Mouse (Mus musculus): ENCODE results near the gene Mlxipl. TPM values are rescaled to one million over a fixed set of nuclear protein-coding genes. Genes with fewer than 3 reads are reported as not detected.
A peak's percentile ranks its signal among the peaks of the same experiment; 100 is the strongest.

The Mlxipl gene
- polyA plus RNA-seq, 1 experiment from 2014 or later = 4.7 TPM

GRCm38 (mm10) chr5:135106758-135107256 lies 17.1 kb downstream of the Mlxipl start:
- no peaks in the 10 kb centered on the region for H3K9me3 ChIP-seq (replicated peaks; ENCODE audit: control insufficient read depth, low read length)
- peak overlapping the region; percentile 96 for H3K4me2 ChIP-seq (ENCODE audit: low read depth, low read length)
- H3K4me3 ChIP-seq (replicated peaks; ENCODE audit: low read length) = peak overlapping the region; percentile 55
- peak; percentile 82 for ATAC-seq (ENCODE audit: insufficient read depth, low FRiP score)
- H3K36me3 ChIP-seq (ENCODE audit: control insufficient read depth, insufficient read depth, low read length) = no peaks in the 10 kb centered on the region
- no peak overlapping the region for H3K27ac ChIP-seq (ENCODE audit: low read length)
- peak overlapping the region; percentile 66 for H3K9ac ChIP-seq (ENCODE audit: low read length)
- peaks cover 4% of the 10 kb centered on the region; the same call in 1 of the 2 replicates for H3K4me1 ChIP-seq (ENCODE audit: control insufficient read depth, insufficient read depth, low read length)
- peaks cover 22% of the 10 kb centered on the region for H3K27me3 ChIP-seq (ENCODE audit: control insufficient read depth, insufficient read depth, low read length)
- WGBS = under 1% methylated on average over 48 of the region's 48 CpGs

GRCm38 (mm10) chr5:135107521-135108501 lies 18.1 kb downstream of the Mlxipl start:
- peak overlapping the region; percentile 96 for H3K4me2 ChIP-seq (ENCODE audit: low read depth, low read length)
- H3K9me3 ChIP-seq (replicated peaks; ENCODE audit: control insufficient read depth, low read length) = no peaks in the 10 kb centered on the region
- peak; percentile 65; the same call in 1 of the 2 replicates for ATAC-seq (ENCODE audit: insufficient read depth, low FRiP score)
- H3K4me3 ChIP-seq (replicated peaks; ENCODE audit: low read length) = peak overlapping the region; percentile 55
- WGBS = 9% methylated on average over 40 of the region's 40 CpGs
- H3K9ac ChIP-seq (ENCODE audit: low read length) = peak overlapping the region; percentile 66; the same call in 1 of the 2 replicates
- H3K36me3 ChIP-seq (ENCODE audit: control insufficient read depth, insufficient read depth, low read length) = no peaks in the 10 kb centered on the region
- H3K4me1 ChIP-seq (ENCODE audit: control insufficient read depth, insufficient read depth, low read length) = peaks cover 4% of the 10 kb centered on the region; the same call in 1 of the 2 replicates
- no peak overlapping the region for H3K27ac ChIP-seq (ENCODE audit: low read length)
- H3K27me3 ChIP-seq (ENCODE audit: control insufficient read depth, insufficient read depth, low read length) = peaks cover 22% of the 10 kb centered on the region

GRCm38 (mm10) chr5:135109017-135109416 lies 19.3 kb downstream of the Mlxipl start:
- Histone ChIP-seq H3K4me1 (ENCODE audit: control insufficient read depth, insufficient read depth, low read length) (peaks cover 4% of the 10 kb centered on the region; the same call in 1 of the 2 replicates), H3K9me3 (replicated peaks; ENCODE audit: control insufficient read depth, low read length) (no peaks in the 10 kb centered on the region), H3K4me2 (ENCODE audit: low read depth, low read length) (no peak overlapping the region), H3K27ac (ENCODE audit: low read length) (no peak overlapping the region), H3K9ac (ENCODE audit: low read length) (no peak overlapping the region), H3K4me3 (replicated peaks; ENCODE audit: low read length) (no peak overlapping the region), H3K36me3 (ENCODE audit: control insufficient read depth, insufficient read depth, low read length) (no peaks in the 10 kb centered on the region), H3K27me3 (ENCODE audit: control insufficient read depth, insufficient read depth, low read length) (peaks cover 22% of the 10 kb centered on the region)
- no peak for ATAC-seq (ENCODE audit: insufficient read depth, low FRiP score)
- 64% methylated on average over 6 of the region's 6 CpGs for WGBS

- WGBS = 80% methylated on average over 3 of the region's 3 CpGs
These were observed 19.7 kb downstream of the Mlxipl start for GRCm38 (mm10) chr5:135109426-135109825.

GRCm38 (mm10) chr5:135109976-135110375 lies 20.3 kb downstream of the Mlxipl start:
- WGBS = 72% methylated on average over 6 of the region's 6 CpGs
- H3K4me2 ChIP-seq (ENCODE audit: low read depth, low read length) = no peak overlapping the region

More at GRCm38 (mm10) chr5:135109426-135109825, 19.7 kb downstream of the Mlxipl start:
- Histone ChIP-seq H3K36me3 (ENCODE audit: control insufficient read depth, insufficient read depth, low read length) (no peaks in the 10 kb centered on the region), H3K27ac (ENCODE audit: low read length) (no peak overlapping the region), H3K9ac (ENCODE audit: low read length) (no peak overlapping the region), H3K4me3 (replicated peaks; ENCODE audit: low read length) (no peak overlapping the region), H3K4me1 (ENCODE audit: control insufficient read depth, insufficient read depth, low read length) (peaks cover 4% of the 10 kb centered on the region; the same call in 1 of the 2 replicates), H3K9me3 (replicated peaks; ENCODE audit: control insufficient read depth, low read length) (no peaks in the 10 kb centered on the region), H3K27me3 (ENCODE audit: control insufficient read depth, insufficient read depth, low read length) (peaks cover 22% of the 10 kb centered on the region), H3K4me2 (ENCODE audit: low read depth, low read length) (no peak overlapping the region)
- ATAC-seq (ENCODE audit: insufficient read depth, low FRiP score) = no peak

GRCm38 (mm10) chr5:135113782-135114181 lies 24.1 kb downstream of the Mlxipl start:
- 88% methylated on average over 12 of the region's 12 CpGs for WGBS
- no peaks in the 10 kb centered on the region for H3K9me3 ChIP-seq (replicated peaks; ENCODE audit: control insufficient read depth, low read length)
- no peak overlapping the region for H3K27ac ChIP-seq (ENCODE audit: low read length)
- no peak overlapping the region for H3K4me3 ChIP-seq (replicated peaks; ENCODE audit: low read length)
- peaks cover 2% of the 10 kb centered on the region; the same call in 1 of the 2 replicates for H3K27me3 ChIP-seq (ENCODE audit: control insufficient read depth, insufficient read depth, low read length)
- no peak overlapping the region for H3K9ac ChIP-seq (ENCODE audit: low read length)
- no peaks in the 10 kb centered on the region for H3K36me3 ChIP-seq (ENCODE audit: control insufficient read depth, insufficient read depth, low read length)
- H3K4me1 ChIP-seq (ENCODE audit: control insufficient read depth, insufficient read depth, low read length) = no peaks in the 10 kb centered on the region
- H3K4me2 ChIP-seq (ENCODE audit: low read depth, low read length) = no peak overlapping the region
- no peak for ATAC-seq (ENCODE audit: insufficient read depth, low FRiP score)

More at GRCm38 (mm10) chr5:135109976-135110375, 20.3 kb downstream of the Mlxipl start:
- H3K9me3 ChIP-seq (replicated peaks; ENCODE audit: control insufficient read depth, low read length) = no peaks in the 10 kb centered on the region
- no peaks in the 10 kb centered on the region for H3K36me3 ChIP-seq (ENCODE audit: control insufficient read depth, insufficient read depth, low read length)
- H3K27me3 ChIP-seq (ENCODE audit: control insufficient read depth, insufficient read depth, low read length) = peaks cover 22% of the 10 kb centered on the region
- no peak overlapping the region for H3K9ac ChIP-seq (ENCODE audit: low read length)
- H3K4me1 ChIP-seq (ENCODE audit: control insufficient read depth, insufficient read depth, low read length) = peaks cover 4% of the 10 kb centered on the region; the same call in 1 of the 2 replicates
- no peak overlapping the region for H3K27ac ChIP-seq (ENCODE audit: low read length)
- ATAC-seq (ENCODE audit: insufficient read depth, low FRiP score) = no peak
- H3K4me3 ChIP-seq (replicated peaks; ENCODE audit: low read length) = no peak overlapping the region

- WGBS = 72% methylated on average over 8 of the region's 8 CpGs
- Histone ChIP-seq H3K4me1 (ENCODE audit: control insufficient read depth, insufficient read depth, low read length) (no peaks in the 10 kb centered on the region), H3K4me2 (ENCODE audit: low read depth, low read length) (no peak overlapping the region), H3K36me3 (ENCODE audit: control insufficient read depth, insufficient read depth, low read length) (no peaks in the 10 kb centered on the region), H3K27ac (ENCODE audit: low read length) (no peak overlapping the region), H3K4me3 (replicated peaks; ENCODE audit: low read length) (no peak overlapping the region), H3K9ac (ENCODE audit: low read length) (no peak overlapping the region), H3K9me3 (replicated peaks; ENCODE audit: control insufficient read depth, low read length) (no peaks in the 10 kb centered on the region), H3K27me3 (ENCODE audit: control insufficient read depth, insufficient read depth, low read length) (no peaks in the 10 kb centered on the region)
- no peak for ATAC-seq (ENCODE audit: insufficient read depth, low FRiP score)
These were observed 25.6 kb downstream of the Mlxipl start for GRCm38 (mm10) chr5:135115241-135115640.

- Histone ChIP-seq H3K27me3 (ENCODE audit: control insufficient read depth, insufficient read depth, low read length) (no peaks in the 10 kb centered on the region; the same call in 1 of the 2 replicates), H3K27ac (ENCODE audit: low read length) (no peak overlapping the region), H3K4me2 (ENCODE audit: low read depth, low read length) (no peak overlapping the region), H3K4me3 (replicated peaks; ENCODE audit: low read length) (no peak overlapping the region), H3K36me3 (ENCODE audit: control insufficient read depth, insufficient read depth, low read length) (no peaks in the 10 kb centered on the region), H3K9ac (ENCODE audit: low read length) (no peak overlapping the region), H3K4me1 (ENCODE audit: control insufficient read depth, insufficient read depth, low read length) (no peaks in the 10 kb centered on the region), H3K9me3 (replicated peaks; ENCODE audit: control insufficient read depth, low read length) (no peaks in the 10 kb centered on the region)
- peak; percentile 89 for ATAC-seq (ENCODE audit: insufficient read depth, low FRiP score)
- 9% methylated on average over 6 of the region's 6 CpGs for WGBS
These were observed 28.9 kb downstream of the Mlxipl start for GRCm38 (mm10) chr5:135118589-135119081.

- Histone ChIP-seq H3K9me3 (replicated peaks; ENCODE audit: control insufficient read depth, low read length) (no peaks in the 10 kb centered on the region), H3K4me2 (ENCODE audit: low read depth, low read length) (no peak overlapping the region), H3K36me3 (ENCODE audit: control insufficient read depth, insufficient read depth, low read length) (no peaks in the 10 kb centered on the region), H3K4me3 (replicated peaks; ENCODE audit: low read length) (no peak overlapping the region), H3K27me3 (ENCODE audit: control insufficient read depth, insufficient read depth, low read length) (no peaks in the 10 kb centered on the region; the same call in 1 of the 2 replicates), H3K27ac (ENCODE audit: low read length) (no peak overlapping the region), H3K4me1 (ENCODE audit: control insufficient read depth, insufficient read depth, low read length) (no peaks in the 10 kb centered on the region), H3K9ac (ENCODE audit: low read length) (no peak overlapping the region)
- no peak for ATAC-seq (ENCODE audit: insufficient read depth, low FRiP score)
- 62% methylated on average over 4 of the region's 4 CpGs for WGBS
These were observed 31.1 kb downstream of the Mlxipl start for GRCm38 (mm10) chr5:135120753-135121152.

Data from stomach, embryonic 16.5 days (tissue).